Mouse (Mus musculus): ENCODE results near the gene Fzd2.
"Not testable (repeated sequence)": the region's sequence is repeated elsewhere in the genome, so short reads cannot be mapped to it uniquely, and the experiment has no call there.

Fzd2 gene

GRCm38 (mm10) chr11:102581281-102582015, 22.7 kb upstream of the Fzd2 start:
- peak; percentile 18 for DNase-seq

- no peak for DNase-seq
These were observed 22.1 kb upstream of the Fzd2 start for GRCm38 (mm10) chr11:102582016-102582610.

- no peak for DNase-seq
These were observed 21.5 kb upstream of the Fzd2 start for GRCm38 (mm10) chr11:102582736-102583135.

GRCm38 (mm10) chr11:102586445-102587130, 17.6 kb upstream of the Fzd2 start:
- no peak for DNase-seq

GRCm38 (mm10) chr11:102587554-102587953, 16.6 kb upstream of the Fzd2 start:
- no peak for DNase-seq

- no peak for DNase-seq
These were observed 8.8 kb upstream of the Fzd2 start for GRCm38 (mm10) chr11:102595341-102595820.

GRCm38 (mm10) chr11:102599912-102600311, 4.3 kb upstream of the Fzd2 start:
- no peak for DNase-seq

GRCm38 (mm10) chr11:102602816-102603495, 1.2 kb upstream of the Fzd2 start:
- DNase-seq: no peak

GRCm38 (mm10) chr11:102603496-102603850, 723 bp upstream of the Fzd2 start:
- no peak for DNase-seq

- no peak for DNase-seq
These were observed 769 bp downstream of the Fzd2 start for GRCm38 (mm10) chr11:102604777-102605552.

- DNase-seq: no peak
These were observed 1.6 kb downstream of the Fzd2 start for GRCm38 (mm10) chr11:102605553-102606416.

- no peak for DNase-seq
These were observed 2.6 kb downstream of the Fzd2 start for GRCm38 (mm10) chr11:102606751-102607171.

- not testable (repeated sequence) for DNase-seq
These were observed 3.0 kb downstream of the Fzd2 start for GRCm38 (mm10) chr11:102607201-102607600.

- DNase-seq: no peak
These were observed 3.7 kb downstream of the Fzd2 start for GRCm38 (mm10) chr11:102607686-102608548.

- no peak for DNase-seq
These were observed 4.5 kb downstream of the Fzd2 start for GRCm38 (mm10) chr11:102608691-102609090.

- DNase-seq: no peak
These were observed 5.3 kb downstream of the Fzd2 start for GRCm38 (mm10) chr11:102609483-102609882.

- no peak for DNase-seq
These were observed 6.1 kb downstream of the Fzd2 start for GRCm38 (mm10) chr11:102610260-102610659.

- no peak for DNase-seq
These were observed 6.6 kb downstream of the Fzd2 start for GRCm38 (mm10) chr11:102610675-102611316.

GRCm38 (mm10) chr11:102611317-102611705, 7.1 kb downstream of the Fzd2 start:
- DNase-seq: no peak

- no peak for DNase-seq
These were observed 15.3 kb downstream of the Fzd2 start for GRCm38 (mm10) chr11:102619449-102619848.

All from cerebellum, adult 11 months (tissue).